In the genomic region with DNA sequence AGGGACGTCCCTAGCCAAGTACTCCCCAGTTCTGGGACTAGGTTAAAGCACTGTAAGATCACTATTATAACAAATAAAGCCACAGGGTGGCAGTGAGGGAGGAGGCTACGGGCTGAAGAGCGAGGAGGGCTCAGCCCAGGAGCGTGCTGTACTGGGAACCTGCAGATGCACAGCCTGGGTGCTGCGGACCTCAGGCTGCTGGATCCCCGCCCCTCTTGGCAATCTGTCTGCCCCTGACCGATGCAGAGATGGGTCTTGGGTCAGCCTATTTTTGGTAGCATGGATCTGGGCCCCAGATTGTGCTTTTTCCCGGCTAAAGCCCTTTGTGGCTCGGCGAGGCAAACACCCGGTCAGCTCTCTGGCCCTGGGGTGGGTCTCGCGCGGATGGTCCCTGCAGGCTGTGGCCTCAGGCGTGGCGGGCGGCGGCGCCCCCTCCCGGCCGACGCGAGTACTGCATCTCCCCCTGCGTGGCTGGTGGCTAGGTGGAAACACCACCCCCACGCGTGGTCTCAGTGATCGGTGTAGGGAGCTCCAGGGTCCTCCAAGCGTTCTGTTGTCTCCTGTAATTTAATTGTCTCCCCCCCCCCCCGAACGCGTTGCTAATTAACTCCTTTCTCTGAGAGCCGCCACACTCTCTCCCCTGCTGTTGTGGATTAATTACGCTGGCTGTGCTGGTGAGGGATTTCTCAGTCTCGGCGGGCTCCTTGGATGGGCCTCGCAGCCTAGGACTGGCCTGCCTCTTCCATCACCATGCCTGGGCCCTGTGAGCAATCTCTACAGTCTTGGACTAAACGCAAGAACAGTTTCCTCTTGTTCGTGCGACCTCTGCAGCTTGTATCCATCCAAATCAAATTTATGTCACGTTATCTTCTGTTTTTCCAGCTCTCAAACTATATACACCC, we compare ENCODE assay signal across 8 mouse cellular contexts. TPM values are rescaled to one million over a fixed set of nuclear protein-coding genes. Genes with fewer than 3 reads are reported as not detected.
DNase-seq lines count a peak whose midpoint lies in the region; ATAC-seq and TF ChIP-seq lines count a peak whose summit lies in the region.

No protein-coding gene starts in this region.

- WGBS in intestine, embryonic 14.5 days: 6% methylated on average over 40 of the region's 40 CpGs
- WGBS in limb, embryonic 10.5 days: 10% methylated on average over 40 of the region's 40 CpGs
- 6% methylated on average over 40 of the region's 40 CpGs for WGBS in midbrain, embryonic 11.5 days

- H3K27me3 ChIP-seq in intestine, embryonic 14.5 days (replicated peaks; ENCODE audit: control insufficient read depth, insufficient read depth, low read length): no peaks in the 10 kb centered on the region; the same call in 1 of the 2 replicates
- peaks cover 50% of the 10 kb centered on the region for H3K27me3 ChIP-seq in limb, embryonic 10.5 days (ENCODE audit: low read depth, poor library complexity, severe bottlenecking)
- peaks cover 2% of the 10 kb centered on the region; the same call in 1 of the 2 replicates for H3K27me3 ChIP-seq in midbrain, embryonic 11.5 days (ENCODE audit: control insufficient read depth, insufficient read depth, low read length)

- no peak for TF ChIP-seq POLR2A in cortical plate, adult 2 months (IDR thresholded peaks at IDR 0.05; ENCODE audit: extremely low read depth, insufficient read depth, low read length)

- no peaks in the 10 kb centered on the region for H3K36me3 ChIP-seq in intestine, embryonic 14.5 days (ENCODE audit: control insufficient read depth, insufficient read depth, low read length)
- no peaks in the 10 kb centered on the region for H3K36me3 ChIP-seq in limb, embryonic 10.5 days
- no peaks in the 10 kb centered on the region for H3K36me3 ChIP-seq in midbrain, embryonic 11.5 days (ENCODE audit: control insufficient read depth, insufficient read depth, low read length)

- peaks cover 12% of the 10 kb centered on the region for H3K4me1 ChIP-seq in cortical plate, adult 2 months (ENCODE audit: control insufficient read depth, insufficient read depth, low read length)
- peaks cover 21% of the 10 kb centered on the region for H3K4me1 ChIP-seq in intestine, embryonic 14.5 days (replicated peaks; ENCODE audit: control insufficient read depth, insufficient read depth, low read length)
- peaks cover 18% of the 10 kb centered on the region for H3K4me1 ChIP-seq in limb, embryonic 10.5 days
- H3K4me1 ChIP-seq in midbrain, embryonic 11.5 days (ENCODE audit: control insufficient read depth, insufficient read depth, low read length): peaks cover 6% of the 10 kb centered on the region

- H3K4me2 ChIP-seq in intestine, embryonic 14.5 days (ENCODE audit: low read length): peak overlapping the region; percentile 40
- peak overlapping the region; percentile 46 for H3K4me2 ChIP-seq in midbrain, embryonic 11.5 days

- H3K9me3 ChIP-seq in intestine, embryonic 14.5 days (ENCODE audit: control insufficient read depth, low read length): no peaks in the 10 kb centered on the region
- no peaks in the 10 kb centered on the region for H3K9me3 ChIP-seq in limb, embryonic 10.5 days (replicated peaks)
- no peaks in the 10 kb centered on the region for H3K9me3 ChIP-seq in midbrain, embryonic 11.5 days (ENCODE audit: control insufficient read depth, low read length)

- no peak overlapping the region for H3K27ac ChIP-seq in cortical plate, adult 2 months (ENCODE audit: insufficient read depth, low read length)
- H3K27ac ChIP-seq in intestine, embryonic 14.5 days (ENCODE audit: low read depth): no peak overlapping the region
- H3K27ac ChIP-seq in limb, embryonic 10.5 days: 0 out of 2 replicates have a peak overlapping the region, but pooled peaks have one; percentile 12
- H3K27ac ChIP-seq in midbrain, embryonic 11.5 days (ENCODE audit: low read depth, low read length): no peak overlapping the region

- ATAC-seq in intestine, embryonic 14.5 days (replicated peaks; ENCODE audit: low FRiP score, low TSS enrichment, low read depth): 0 out of 2 replicates have a peak, but pooled peaks have one; percentile 22
- ATAC-seq in midbrain, embryonic 11.5 days (ENCODE audit: low FRiP score): peak; percentile 80
- no peak for ATAC-seq in monocyte, adult 5-6 weeks (replicated peaks; ENCODE audit: insufficient number of reproducible peaks, low FRiP score, low TSS enrichment, poor library complexity, severe bottlenecking)

- no peak overlapping the region for H3K4me3 ChIP-seq in cortical plate, adult 2 months (ENCODE audit: insufficient read depth, low read length)
- H3K4me3 ChIP-seq in intestine, embryonic 14.5 days (ENCODE audit: low read depth, low read length): no peak overlapping the region
- peak overlapping the region; percentile 45 for H3K4me3 ChIP-seq in limb, embryonic 10.5 days
- peak overlapping the region; percentile 23 for H3K4me3 ChIP-seq in midbrain, embryonic 11.5 days (ENCODE audit: low read depth, low read length)

- peak; percentile 45 for TF ChIP-seq CTCF in cortical plate, adult 2 months (IDR thresholded peaks at IDR 0.05; ENCODE audit: extremely low read depth, insufficient read depth, low read length)

- peak; percentile 32 for DNase-seq in adipocyte (ENCODE audit: low spot score)
- DNase-seq in gastrocnemius, postnatal 25 days: peak; percentile 66
- DNase-seq in intestine, embryonic 14.5 days (ENCODE audit: low spot score): peak; percentile 86
- DNase-seq in limb, embryonic 10.5 days (ENCODE audit: low spot score): peak; percentile 86
- peak; percentile 99 for DNase-seq in midbrain, embryonic 11.5 days (ENCODE audit: low spot score, missing footprints)
- DNase-seq in spleen, adult 18-20 months: peak; percentile 39 to 72

- H3K9ac ChIP-seq in intestine, embryonic 14.5 days (ENCODE audit: low read length): no peak overlapping the region
- peak overlapping the region; percentile 48 for H3K9ac ChIP-seq in midbrain, embryonic 11.5 days (ENCODE audit: low read length)

RNA-seq across cellular contexts. Expression of gene Zdhhc22, which starts 15.6 kb away (rescaled TPM):
- 61.1 and 65.1 TPM in 2 replicates for polyA plus RNA-seq in cortical plate, adult 2 months (2012; rRNA removed)
- not detected for total RNA-seq in gastrocnemius, postnatal 25 days (2021)
- 0.15 and 0.56 TPM in 2 replicates for polyA plus RNA-seq in intestine, embryonic 14.5 days (2014; fragmentation: Nextera tagmentation; extraction: Ambion mirVana)
- 0.04 TPM in 2 replicates for polyA plus RNA-seq in limb, embryonic 10.5 days (2016; fragmentation: Nextera tagmentation; extraction: Ambion mirVana)
- polyA plus RNA-seq in midbrain, embryonic 11.5 days (2014; fragmentation: Nextera tagmentation; extraction: Ambion mirVana): 0.41 and 0.51 TPM in 2 replicates
- total RNA-seq in monocyte, adult 5-6 weeks (2017): 0.38 TPM in 1 of 3 replicates, not detected in the others

RNA-seq across cellular contexts. Expression of gene Cipc, which starts 27.8 kb away (rescaled TPM):
- polyA plus RNA-seq in cortical plate, adult 2 months (2012; rRNA removed): 83.7 and 84.4 TPM in 2 replicates
- 10 to 100 TPM; 22.7 to 32.3 TPM for total RNA-seq in gastrocnemius, postnatal 25 days (2021)
- 16.3 and 16.9 TPM in 2 replicates for polyA plus RNA-seq in intestine, embryonic 14.5 days (2014; fragmentation: Nextera tagmentation; extraction: Ambion mirVana)
- 31.8 and 37.7 TPM in 2 replicates for polyA plus RNA-seq in limb, embryonic 10.5 days (2016; fragmentation: Nextera tagmentation; extraction: Ambion mirVana)
- polyA plus RNA-seq in midbrain, embryonic 11.5 days (2014; fragmentation: Nextera tagmentation; extraction: Ambion mirVana): 37.9 and 38.4 TPM in 2 replicates
- total RNA-seq in monocyte, adult 5-6 weeks (2017): 25.1 to 34.7 TPM (median 25.9 TPM) in 3 replicates

RNA-seq across cellular contexts. Expression of gene Tmem63c, which starts 46.5 kb away (rescaled TPM):
- polyA plus RNA-seq in cortical plate, adult 2 months (2012; rRNA removed): 39.0 and 41.3 TPM in 2 replicates
- total RNA-seq in gastrocnemius, postnatal 25 days (2021): not detected
- polyA plus RNA-seq in intestine, embryonic 14.5 days (2014; fragmentation: Nextera tagmentation; extraction: Ambion mirVana): 0.62 and 1.0 TPM in 2 replicates
- not detected in 2 replicates for polyA plus RNA-seq in limb, embryonic 10.5 days (2016; fragmentation: Nextera tagmentation; extraction: Ambion mirVana)
- 0.64 and 0.77 TPM in 2 replicates for polyA plus RNA-seq in midbrain, embryonic 11.5 days (2014; fragmentation: Nextera tagmentation; extraction: Ambion mirVana)
- not detected in 3 replicates for total RNA-seq in monocyte, adult 5-6 weeks (2017)

Comparison
In these comparisons a context has a peak if more than half of its experiments do, and no peak if none do; other contexts are left out.
1. DNase-seq: peak in every context shown above with its lines; median percentile 99 in midbrain, embryonic 11.5 days; 86 in intestine, embryonic 14.5 days; 86 in limb, embryonic 10.5 days; 66 in gastrocnemius, postnatal 25 days; 56 in spleen, adult 18-20 months; 32 in adipocyte.
2. H3K4me3 ChIP-seq: peak in limb, embryonic 10.5 days (single experiment) and midbrain, embryonic 11.5 days (single experiment); none in cortical plate, adult 2 months (single experiment) and intestine, embryonic 14.5 days (single experiment).
3. RNA of gene Zdhhc22, which starts 15.6 kb away (polyA plus RNA-seq): 61.1 to 65.1 TPM in cortical plate, adult 2 months; 0.41 to 0.51 TPM in midbrain, embryonic 11.5 days, 0.15 to 0.56 TPM in intestine, embryonic 14.5 days and 0.04 TPM in limb, embryonic 10.5 days; every median in the first group is over 10 times any median in the second.
4. RNA of gene Tmem63c, which starts 46.5 kb away (polyA plus RNA-seq): 39.0 to 41.3 TPM in cortical plate, adult 2 months; 0.64 to 0.77 TPM in midbrain, embryonic 11.5 days, 0.62 to 1.0 TPM in intestine, embryonic 14.5 days and not detected in limb, embryonic 10.5 days; every median in the first group is over 10 times any median in the second.